Comparison of ENCODE assay signal across 22 mouse cellular contexts in genomic region chr13:112603839-112604238, GRCm38 (mm10). TPM values are rescaled to one million over a fixed set of nuclear protein-coding genes. Genes with fewer than 3 reads are reported as not detected.
DNase-seq lines count a peak whose midpoint lies in the region; ATAC-seq and TF ChIP-seq lines count a peak whose summit lies in the region.
"Had no signal": no experiment of that assay in that cellular context is flagged by ENCODE, and none has a peak within 500 bp of the region (broad histone marks: within the 10 kb centered on the region; RNA-seq: fewer than 3 reads in every experiment).

No protein-coding gene starts in this region.

- no peaks in the 10 kb centered on the region for H3K9me3 ChIP-seq in MEL (replicated peaks; ENCODE audit: insufficient read depth, low read length)
- no peaks in the 10 kb centered on the region for H3K9me3 ChIP-seq in hindbrain, embryonic 16.5 days (ENCODE audit: control insufficient read depth, low read length)
- H3K9me3 ChIP-seq: embryonic facial prominence, embryonic 10.5 days; embryonic facial prominence, embryonic 12.5 days; forebrain, embryonic 13.5 days; forebrain, embryonic 15.5 days; G1E had no signal

- H3K27me3 ChIP-seq in MEL (ENCODE audit: control insufficient read depth in 1 of 2, insufficient read depth in 2 of 2, low read length in 2 of 2), result no peaks in the 10 kb centered on the region
- no peaks in the 10 kb centered on the region for H3K27me3 ChIP-seq in splenic B cell, adult 2 months (ENCODE audit: control insufficient read depth, insufficient read depth, low read length, poor library complexity, severe bottlenecking)
- H3K27me3 ChIP-seq in hindbrain, embryonic 16.5 days (replicated peaks; ENCODE audit: control insufficient read depth, insufficient read depth, low read length), result no peaks in the 10 kb centered on the region
- H3K27me3 ChIP-seq: embryonic facial prominence, embryonic 12.5 days; forebrain, embryonic 13.5 days; forebrain, embryonic 15.5 days had no signal

- H3K79me2 ChIP-seq in MEL (ENCODE audit: control insufficient read depth, insufficient read depth, low read length, poor library complexity), result no peaks in the 10 kb centered on the region

- ATAC-seq in megakaryocyte progenitor cell, adult 5-6 weeks (replicated peaks; ENCODE audit: poor library complexity), result peak; percentile 20; the same call in 1 of the 2 replicates
- ATAC-seq in hindbrain, embryonic 16.5 days, result no peak
- ATAC-seq: forebrain, embryonic 13.5 days; forebrain, embryonic 15.5 days; forebrain, postnatal 0 days had no signal

- H3K27ac ChIP-seq in MEL (ENCODE audit: control insufficient read depth, low read depth, low read length), result no peak overlapping the region
- no peak overlapping the region for H3K27ac ChIP-seq in hindbrain, embryonic 16.5 days (ENCODE audit: low read depth, low read length)
- H3K27ac ChIP-seq: embryonic facial prominence, embryonic 10.5 days; embryonic facial prominence, embryonic 12.5 days; forebrain, embryonic 13.5 days; forebrain, embryonic 15.5 days had no signal

- H3K4me1 ChIP-seq in MEL (ENCODE audit: control insufficient read depth in 1 of 2, insufficient read depth in 2 of 2, low read length in 2 of 2), result peaks cover 0 to 11% of the 10 kb centered on the region in 2 experiments; a peak in 3 of 4 replicates
- H3K4me1 ChIP-seq in hindbrain, embryonic 16.5 days (ENCODE audit: control insufficient read depth, insufficient read depth, low read depth, low read length), result no peaks in the 10 kb centered on the region
- H3K4me1 ChIP-seq: embryonic facial prominence, embryonic 10.5 days; embryonic facial prominence, embryonic 12.5 days; forebrain, embryonic 13.5 days; forebrain, embryonic 15.5 days had no signal

- H3K36me3 ChIP-seq in MEL (ENCODE audit: control insufficient read depth in 1 of 2, insufficient read depth in 2 of 2, low read length in 2 of 2), result peaks cover 0 to 4% of the 10 kb centered on the region in 2 experiments; a peak in 2 of 4 replicates
- no peaks in the 10 kb centered on the region for H3K36me3 ChIP-seq in splenic B cell, adult 2 months (ENCODE audit: control insufficient read depth, insufficient read depth, low read length, poor library complexity, severe bottlenecking)
- H3K36me3 ChIP-seq in hindbrain, embryonic 16.5 days (ENCODE audit: control insufficient read depth, insufficient read depth, low read length), result no peaks in the 10 kb centered on the region
- H3K36me3 ChIP-seq: embryonic facial prominence, embryonic 10.5 days; embryonic facial prominence, embryonic 12.5 days; forebrain, embryonic 15.5 days; G1E had no signal

- no peak for TF ChIP-seq CTCF in MEL (IDR thresholded peaks at IDR 0.05 in 2 of 3, conservative IDR thresholded peaks at IDR 0.05 in 1 of 3; ENCODE audit: control insufficient read depth in 1 of 3, insufficient read depth in 1 of 3, low read depth in 2 of 3, low read length in 3 of 3, poor library complexity in 1 of 3, severe bottlenecking in 1 of 3)

- DNase-seq in A20 (ENCODE audit: low read depth, low spot score) (peak; percentile 53), MEL (ENCODE audit: low read depth, low spot score) (peak; percentile 65)
- peak; percentile 9 for DNase-seq in splenic B cell, adult 2 months (ENCODE audit: low read depth, low spot score)
- DNase-seq in urinary bladder, postnatal 36 days (ENCODE audit: low spot score in 2 of 2), result no peak
- no peak for DNase-seq in testis, postnatal 14 days (ENCODE audit: low spot score)
- DNase-seq: adrenal gland, adult 2 months; adrenal gland, postnatal 14 days; adrenal gland, postnatal 36 days; cerebellum, adult 11-12 months; cerebellum, adult 2 months; cerebellum, adult 9-10 months; cerebellum, postnatal 25 days; forebrain, postnatal 0 days had no signal

- no peak overlapping the region for H3K4me3 ChIP-seq in MEL (ENCODE audit: control insufficient read depth in 1 of 2, insufficient read depth in 1 of 2, low read depth in 2 of 2, low read length in 2 of 2)
- H3K4me3 ChIP-seq in hindbrain, embryonic 16.5 days (ENCODE audit: low read length), result no peak overlapping the region
- H3K4me3 ChIP-seq: embryonic facial prominence, embryonic 10.5 days; embryonic facial prominence, embryonic 12.5 days; forebrain, embryonic 13.5 days; forebrain, embryonic 15.5 days had no signal

- TF ChIP-seq EP300 in MEL (IDR thresholded peaks at IDR 0.05; ENCODE audit: low read depth in 1 of 2, low read length in 2 of 2), result peak in 1 of 2 experiments; percentile 58; a peak in 1 of 4 replicates

- no peak overlapping the region for H3K4me2 ChIP-seq in hindbrain, embryonic 16.5 days (ENCODE audit: low read length)
- H3K4me2 ChIP-seq: embryonic facial prominence, embryonic 12.5 days; forebrain, embryonic 13.5 days; forebrain, embryonic 15.5 days had no signal

- no peak for TF ChIP-seq RAD21 in MEL (IDR thresholded peaks at IDR 0.05; ENCODE audit: low read depth, low read length)

- H3K9ac ChIP-seq in MEL (ENCODE audit: control insufficient read depth, low read depth, low read length, poor library complexity, severe bottlenecking), result no peak overlapping the region
- no peak overlapping the region for H3K9ac ChIP-seq in hindbrain, embryonic 16.5 days (ENCODE audit: low read depth, low read length)
- H3K9ac ChIP-seq: embryonic facial prominence, embryonic 12.5 days; forebrain, embryonic 13.5 days; forebrain, embryonic 15.5 days; forebrain, postnatal 0 days had no signal

- WGBS in hindbrain, embryonic 16.5 days, result 92% methylated on average over 1 of the region's 1 CpGs

- no peak for TF ChIP-seq POLR2A in MEL (IDR thresholded peaks at IDR 0.05; ENCODE audit: control insufficient read depth in 1 of 2, insufficient read depth in 1 of 2, low read depth in 1 of 2, low read length in 2 of 2, poor library complexity in 1 of 2)

TF ChIP-seq in MEL, 35 proteins besides CTCF, POLR2A, EP300 and RAD21:
- TF ChIP-seq GATA1 (IDR thresholded peaks at IDR 0.05; ENCODE audit: low read depth, low read length), result peak; percentile 37; the same call in 1 of the 2 replicates
- TF ChIP-seq TCF12 (IDR thresholded peaks at IDR 0.05; ENCODE audit: low read depth, low read length), result peak; percentile 38; the same call in 1 of the 2 replicates
- TF ChIP-seq SIN3A (IDR thresholded peaks at IDR 0.05; ENCODE audit: low read length), result no peak
TF ChIP-seq in MEL: peak in this region for 2.

RNA-seq across cellular contexts. Expression of gene Il31ra, which starts 9.7 kb away (rescaled TPM):
- total RNA-seq in MEL (2012; rRNA removed), result 2.1 and 2.2 TPM in 2 replicates
- 1 to 10 TPM in 1 of 2 experiments, not detected in 1; 2.1 TPM for polyA plus RNA-seq in MEL (2012; ENCODE audit: insufficient read depth in 1 of 2, insufficient read length in 2 of 2, low read depth in 1 of 2, low replicate concordance in 2 of 2, missing spikeins in 1 of 2)
- 5.4 and 6.2 TPM in 2 replicates for total RNA-seq in megakaryocyte progenitor cell, adult 5-6 weeks (2015)
- 4.9 and 8.4 TPM in 2 replicates for total RNA-seq in megakaryocyte progenitor cell, adult 5-6 weeks (2017)
- 0.16 TPM in 1 of 2 replicates, not detected in the other for polyA plus RNA-seq in hindbrain, embryonic 16.5 days (2015; fragmentation: Nextera tagmentation; extraction: Ambion mirVana)
- polyA plus RNA-seq: C2C12; embryonic facial prominence, embryonic 10.5 days; forebrain, embryonic 11.5 days; G1E had no signal

RNA-seq across cellular contexts. Expression of gene Ddx4, which starts 48.4 kb away (rescaled TPM):
- total RNA-seq in MEL (2012; rRNA removed), result 0.95 and 1.3 TPM in 2 replicates
- polyA plus RNA-seq in MEL (2012; ENCODE audit: insufficient read depth in 1 of 2, insufficient read length in 2 of 2, low read depth in 1 of 2, low replicate concordance in 2 of 2, missing spikeins in 1 of 2), result under 1 TPM in 1 of 2 experiments, not detected in 1; 0.31 TPM
- 0.17 and 1.4 TPM in 2 replicates for total RNA-seq in megakaryocyte progenitor cell, adult 5-6 weeks (2015)
- 0.54 and 1.1 TPM in 2 replicates for total RNA-seq in megakaryocyte progenitor cell, adult 5-6 weeks (2017)
- 0.84 and 1.4 TPM in 2 replicates for polyA plus RNA-seq in hindbrain, embryonic 16.5 days (2015; fragmentation: Nextera tagmentation; extraction: Ambion mirVana)
- polyA plus RNA-seq: C2C12, G1E had no signal

RNA-seq across cellular contexts. Expression of gene Slc38a9, which starts 56.7 kb away (rescaled TPM):
- 11.9 and 14.1 TPM in 2 replicates for total RNA-seq in MEL (2012; rRNA removed)
- 10 to 100 TPM in 1 of 2 experiments, not detected in 1; 10.8 TPM for polyA plus RNA-seq in MEL (2012; ENCODE audit: insufficient read depth in 1 of 2, insufficient read length in 2 of 2, low read depth in 1 of 2, low replicate concordance in 2 of 2, missing spikeins in 1 of 2)
- 20.0 and 24.2 TPM in 2 replicates for total RNA-seq in megakaryocyte progenitor cell, adult 5-6 weeks (2015)
- total RNA-seq in megakaryocyte progenitor cell, adult 5-6 weeks (2017), result 11.1 and 17.8 TPM in 2 replicates
- polyA plus RNA-seq in hindbrain, embryonic 16.5 days (2015; fragmentation: Nextera tagmentation; extraction: Ambion mirVana), result 22.6 and 24.4 TPM in 2 replicates

Comparison
In these comparisons a context has a peak if more than half of its experiments do, and no peak if none do; other contexts are left out.
1. DNase-seq: peak in A20 (single experiment), MEL (single experiment) and splenic B cell, adult 2 months (single experiment); none in urinary bladder, postnatal 36 days (0 of 2) and testis, postnatal 14 days (single experiment).